Comparison of ENCODE assay signal across 33 mouse cellular contexts in the genomic region with DNA sequence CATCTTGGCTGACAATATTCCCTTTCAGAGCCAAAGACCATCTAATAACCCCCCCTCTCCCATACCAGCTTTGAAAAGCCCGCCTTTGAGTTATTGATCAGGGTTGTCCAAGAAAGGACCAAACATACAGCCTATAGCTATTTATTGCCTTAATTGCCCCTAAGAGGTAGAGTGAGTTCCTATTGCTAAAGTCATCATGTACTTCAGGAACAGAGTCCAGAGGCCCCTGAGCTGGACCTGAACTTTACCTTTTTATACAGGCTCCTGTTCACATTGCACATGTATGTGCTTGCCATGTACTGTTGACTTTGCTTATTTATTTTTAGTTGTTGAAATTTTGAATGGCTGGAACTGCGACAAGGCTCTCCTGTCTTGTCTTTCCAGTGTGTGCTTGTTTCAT. TPM values are rescaled to one million over a fixed set of nuclear protein-coding genes. Genes with fewer than 3 reads are reported as not detected.
"Had no signal": no experiment of that assay in that cellular context is flagged by ENCODE, and none has a peak within 500 bp of the region (broad histone marks: within the 10 kb centered on the region; RNA-seq: fewer than 3 reads in every experiment).

No protein-coding gene starts in this region.

- H3K27ac ChIP-seq: heart, embryonic 10.5 days; heart, embryonic 13.5 days; heart, embryonic 15.5 days; hindbrain, embryonic 10.5 days; hindbrain, embryonic 12.5 days; hindbrain, embryonic 13.5 days; hindbrain, embryonic 14.5 days; hindbrain, embryonic 15.5 days; hindbrain, postnatal 0 days; kidney, embryonic 15.5 days; kidney, postnatal 0 days; layer of hippocampus, adult 2 months; left cerebral cortex, adult 2 months had no signal

- ATAC-seq: hindbrain, embryonic 16.5 days; hindbrain, postnatal 0 days; inflammation-experienced regulatory T-cells, adult 6 months had no signal

- H3K9ac ChIP-seq: heart, embryonic 12.5 days; heart, embryonic 13.5 days; heart, embryonic 15.5 days; hindbrain, embryonic 12.5 days; hindbrain, embryonic 13.5 days; hindbrain, embryonic 14.5 days; hindbrain, embryonic 15.5 days; kidney, embryonic 15.5 days had no signal

- H3K4me2 ChIP-seq: heart, embryonic 11.5 days; heart, embryonic 12.5 days; heart, embryonic 13.5 days; heart, embryonic 15.5 days; hindbrain, embryonic 12.5 days; hindbrain, embryonic 13.5 days; hindbrain, embryonic 14.5 days; hindbrain, embryonic 15.5 days; kidney, embryonic 15.5 days had no signal

- H3K4me1 ChIP-seq: heart, embryonic 10.5 days; heart, embryonic 12.5 days; heart, embryonic 13.5 days; heart, embryonic 15.5 days; hindbrain, embryonic 10.5 days; hindbrain, embryonic 12.5 days; hindbrain, embryonic 13.5 days; hindbrain, embryonic 15.5 days; kidney, embryonic 15.5 days had no signal

- H3K36me3 ChIP-seq: heart, embryonic 10.5 days; heart, embryonic 12.5 days; heart, embryonic 13.5 days; heart, embryonic 15.5 days; hindbrain, embryonic 10.5 days; hindbrain, embryonic 12.5 days; hindbrain, embryonic 13.5 days; hindbrain, embryonic 15.5 days; kidney, embryonic 15.5 days had no signal

- H3K4me3 ChIP-seq: heart, embryonic 10.5 days; heart, embryonic 12.5 days; heart, embryonic 13.5 days; heart, embryonic 15.5 days; hindbrain, embryonic 10.5 days; hindbrain, embryonic 12.5 days; hindbrain, embryonic 13.5 days; hindbrain, embryonic 15.5 days; kidney, embryonic 15.5 days; layer of hippocampus, adult 2 months; left cerebral cortex, adult 2 months had no signal

- DNase-seq: heart, postnatal 10 days; heart, postnatal 14 days; heart, postnatal 36 days; heart, postnatal 4 days; kidney, adult 11 months; kidney, adult 18-20 months; kidney, adult 2 months; kidney, adult 8-10 months; kidney, adult 9 months; kidney, postnatal 10 days; kidney, postnatal 14 days; kidney, postnatal 25 days; kidney, postnatal 36 days; kidney, postnatal 4 days; layer of hippocampus, adult 9-11 months; layer of hippocampus, postnatal 36 days had no signal

- H3K27me3 ChIP-seq: heart, embryonic 12.5 days; heart, embryonic 13.5 days; heart, embryonic 15.5 days; hindbrain, embryonic 12.5 days; hindbrain, embryonic 13.5 days; hindbrain, embryonic 15.5 days; kidney, embryonic 15.5 days had no signal

- H3K9me3 ChIP-seq: heart, embryonic 10.5 days; heart, embryonic 12.5 days; heart, embryonic 13.5 days; heart, embryonic 15.5 days; hindbrain, embryonic 10.5 days; hindbrain, embryonic 12.5 days; hindbrain, embryonic 13.5 days; hindbrain, embryonic 15.5 days; kidney, embryonic 15.5 days had no signal

RNA-seq across cellular contexts. Expression of a gene that starts 37.6 kb away (rescaled TPM):
- polyA plus RNA-seq: inflammation-experienced regulatory T-cells, adult 6 months had no signal
